Mouse (Mus musculus) spleen, adult 2 months (tissue): ENCODE measurements around the gene Stard10.

Source experiments
- CTCF ChIP-seq: fragments of 200-500 bp; IDR thresholded peaks from 2 replicates; pipeline ENCODE4 v1.5.1; 2011; ENCODE audit warnings: mild to moderate bottlenecking, inconsistent platforms; ENCODE audit not compliant: insufficient read depth, insufficient read length, insufficient replicate concordance; ENCODE audit errors: extremely low read depth
- POLR2A ChIP-seq: fragments of 200-500 bp; IDR thresholded peaks from 2 replicates; pipeline ENCODE4 v1.6.1; 2011; ENCODE audit warnings: low read depth, low read length, inconsistent platforms

DNA sequence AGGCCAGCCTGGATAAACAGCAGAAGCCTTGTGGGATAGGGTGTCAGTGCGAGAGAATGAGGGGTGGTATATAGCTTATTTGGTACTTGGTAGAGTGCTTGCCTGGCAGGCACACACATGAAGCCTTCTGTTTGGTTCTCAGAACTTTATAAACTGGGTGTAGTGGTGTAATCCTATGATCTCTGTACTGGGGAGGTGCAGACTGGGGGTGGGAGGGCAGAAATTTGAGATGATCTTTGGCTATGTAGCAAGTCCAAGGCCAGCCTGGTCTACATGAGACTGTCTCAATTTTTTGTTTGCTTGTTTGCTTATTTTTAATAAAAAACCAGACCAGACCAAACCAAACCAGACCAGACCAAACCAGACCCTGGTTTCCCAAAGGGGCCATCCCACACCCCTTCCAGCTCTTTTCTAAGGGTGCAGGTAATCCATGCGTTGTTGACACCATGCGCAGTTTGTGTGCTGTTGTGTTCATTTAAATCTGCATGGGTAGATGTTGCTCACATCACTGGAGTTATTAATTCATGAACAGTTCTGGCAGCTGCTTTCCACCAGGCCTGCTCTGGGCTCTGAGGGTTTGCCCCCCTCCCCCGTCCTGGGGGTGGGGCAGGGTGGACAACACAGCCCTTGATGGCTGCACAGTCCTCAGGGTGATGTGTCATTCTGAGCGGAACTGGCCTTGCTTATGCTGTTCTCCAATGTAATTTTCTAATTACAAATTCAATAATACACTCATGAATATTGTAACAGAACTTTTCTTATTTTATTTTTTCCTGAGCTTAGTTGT is 15.4 kb downstream of the Stard10 start:
- TF ChIP-seq POLR2A: no peak
- no peak for TF ChIP-seq CTCF
